Mouse (Mus musculus) hindbrain, embryonic 11.5 days (tissue): Measurements from ENCODE around the gene Map3k6. TPM values are rescaled to one million over a fixed set of nuclear protein-coding genes. Genes with fewer than 3 reads are reported as not detected.

Experiments
- ATAC-seq: fragments of 200-750 bp; cut with Nextera tagmentation; 2 replicates; pipeline ENCODE4 v1.8.0; 2017; ENCODE audit warnings: mild to moderate bottlenecking, moderate TSS enrichment, moderate library complexity; ENCODE audit not compliant: low FRiP score
- DNase-seq: peaks from one replicate; pipeline ENCODE4 v3.0.0-alpha.2; 2015; ENCODE audit warnings: low spot score
- H3K27ac ChIP-seq: fragments of 300-500 bp; sonication (generic); 2 replicates; pipeline ENCODE4 v1.5.1; 2014; ENCODE audit warnings: mild to moderate bottlenecking, low read depth, low read length
- H3K27me3 ChIP-seq: fragments of 300-500 bp; sonication (generic); 2 replicates; pipeline ENCODE4 v1.6.1; 2014; ENCODE audit warnings: mild to moderate bottlenecking, low read length, moderate library complexity, mixed read lengths; ENCODE audit not compliant: control insufficient read depth, insufficient read depth
- H3K36me3 ChIP-seq: fragments of 300-500 bp; sonication (generic); 2 replicates; pipeline ENCODE4 v1.6.1; 2014; ENCODE audit warnings: mild to moderate bottlenecking, low read length, moderate library complexity, mixed read lengths; ENCODE audit not compliant: control insufficient read depth, insufficient read depth
- H3K4me1 ChIP-seq: fragments of 300-500 bp; sonication (generic); replicated peaks from 2 replicates; pipeline ENCODE4 v1.6.1; 2014; ENCODE audit warnings: low read length, mixed read lengths; ENCODE audit not compliant: control insufficient read depth, insufficient read depth
- H3K4me2 ChIP-seq: fragments of 300-500 bp; sonication (generic); replicated peaks from 2 replicates; pipeline ENCODE4 v1.6.1; 2014; ENCODE audit warnings: mild to moderate bottlenecking, low read depth, low read length
- H3K4me3 ChIP-seq: fragments of 300-500 bp; sonication (generic); 2 replicates; pipeline ENCODE4 v1.5.1; 2014; ENCODE audit warnings: low read depth, low read length
- H3K9ac ChIP-seq: fragments of 300-500 bp; sonication (generic); 2 replicates; pipeline ENCODE4 v1.6.1; 2014; ENCODE audit warnings: low read depth, low read length
- H3K9me3 ChIP-seq: fragments of 300-500 bp; sonication (generic); 2 replicates; pipeline ENCODE4 v1.6.1; 2016; ENCODE audit warnings: low read length; ENCODE audit not compliant: control insufficient read depth
- WGBS: fragments of 180-500 bp; shearing (Covaris S2); extraction: QIAGEN DNeasy Blood & Tissue Kit; methylation state at CpG from one replicate; pipeline ENCODE4 v1.1.7; 2014; 5-methylcytosine and 5-hydroxymethylcytosine counted together
- polyA plus RNA-seq: library from polyadenylated mRNA; unstranded; fragments of >200 nt; fragmentation: Nextera tagmentation; extraction: Ambion mirVana; gene quantifications from 2 replicates; pipeline ENCODE4 v1.2.1, GENCODE M21; 2014

Map3k6 gene
- polyA plus RNA-seq, 1 experiment from 2014 or later, result 3.0 TPM

DNA sequence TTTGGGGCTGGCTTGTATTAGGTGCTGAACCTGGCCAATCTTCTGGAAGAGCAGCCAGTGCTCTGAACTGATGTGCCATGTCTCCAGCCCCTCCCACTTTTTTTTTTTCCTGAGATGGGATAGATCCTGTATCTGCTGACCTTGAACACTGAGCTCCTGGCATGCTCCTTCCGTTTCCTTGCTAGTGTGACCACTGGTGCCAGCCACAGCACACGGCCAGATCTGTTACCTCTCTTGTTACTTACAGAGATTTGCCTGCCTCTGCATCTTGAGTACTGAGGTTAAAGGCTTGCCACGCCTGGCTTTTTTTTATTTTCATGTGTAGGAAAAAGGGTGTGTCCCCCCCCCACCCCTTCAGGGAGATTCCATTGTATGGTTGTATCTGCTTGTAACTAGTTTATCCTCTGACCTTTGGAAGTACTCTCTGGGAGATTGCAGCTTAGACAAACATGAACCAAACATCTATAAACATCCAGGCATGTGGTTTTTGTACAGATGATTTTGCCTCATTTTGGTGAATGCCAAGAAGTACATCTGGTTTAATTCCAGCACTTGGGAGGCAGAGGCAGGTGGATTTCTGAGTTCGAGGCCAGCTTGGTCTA lies 46.0 kb downstream of the Map3k6 start:
- no peaks in the 10 kb centered on the region for H3K4me1 ChIP-seq
- no peak for ATAC-seq
- 88% methylated on average over 4 of the region's 4 CpGs for WGBS

GRCm38 (mm10) chr4:133291255-133291654 lies 50.6 kb downstream of the Map3k6 start:
- no peaks in the 10 kb centered on the region for H3K9me3 ChIP-seq
- 88% methylated on average over 1 of the region's 1 CpGs for WGBS
- H3K27ac ChIP-seq, result no peak overlapping the region
- no peak for DNase-seq
- H3K36me3 ChIP-seq, result no peaks in the 10 kb centered on the region
- no peak overlapping the region for H3K9ac ChIP-seq
- no peak overlapping the region for H3K4me3 ChIP-seq
- ATAC-seq, result no peak
- no peaks in the 10 kb centered on the region for H3K27me3 ChIP-seq
- no peak overlapping the region for H3K4me2 ChIP-seq
- H3K4me1 ChIP-seq, result peaks cover 15% of the 10 kb centered on the region

More for the DNA sequence above, 46.0 kb downstream of the Map3k6 start:
- H3K4me2 ChIP-seq, result no peak overlapping the region
- no peak overlapping the region for H3K9ac ChIP-seq
- no peaks in the 10 kb centered on the region for H3K27me3 ChIP-seq
- no peaks in the 10 kb centered on the region for H3K9me3 ChIP-seq
- no peak overlapping the region for H3K27ac ChIP-seq
- H3K36me3 ChIP-seq, result no peaks in the 10 kb centered on the region
- H3K4me3 ChIP-seq, result no peak overlapping the region
- DNase-seq, result no peak

GRCm38 (mm10) chr4:133292405-133292804 lies 51.8 kb downstream of the Map3k6 start:
- no peak overlapping the region for H3K27ac ChIP-seq
- H3K9me3 ChIP-seq, result no peaks in the 10 kb centered on the region
- no peak overlapping the region for H3K4me3 ChIP-seq
- no peak overlapping the region; the same call in 1 of the 2 replicates for H3K9ac ChIP-seq
- H3K4me1 ChIP-seq, result peaks cover 15% of the 10 kb centered on the region
- no peaks in the 10 kb centered on the region for H3K36me3 ChIP-seq
- ATAC-seq, result no peak
- no peaks in the 10 kb centered on the region for H3K27me3 ChIP-seq
- H3K4me2 ChIP-seq, result no peak overlapping the region
- no peak for DNase-seq
- 30% methylated on average over 4 of the region's 4 CpGs for WGBS

DNA sequence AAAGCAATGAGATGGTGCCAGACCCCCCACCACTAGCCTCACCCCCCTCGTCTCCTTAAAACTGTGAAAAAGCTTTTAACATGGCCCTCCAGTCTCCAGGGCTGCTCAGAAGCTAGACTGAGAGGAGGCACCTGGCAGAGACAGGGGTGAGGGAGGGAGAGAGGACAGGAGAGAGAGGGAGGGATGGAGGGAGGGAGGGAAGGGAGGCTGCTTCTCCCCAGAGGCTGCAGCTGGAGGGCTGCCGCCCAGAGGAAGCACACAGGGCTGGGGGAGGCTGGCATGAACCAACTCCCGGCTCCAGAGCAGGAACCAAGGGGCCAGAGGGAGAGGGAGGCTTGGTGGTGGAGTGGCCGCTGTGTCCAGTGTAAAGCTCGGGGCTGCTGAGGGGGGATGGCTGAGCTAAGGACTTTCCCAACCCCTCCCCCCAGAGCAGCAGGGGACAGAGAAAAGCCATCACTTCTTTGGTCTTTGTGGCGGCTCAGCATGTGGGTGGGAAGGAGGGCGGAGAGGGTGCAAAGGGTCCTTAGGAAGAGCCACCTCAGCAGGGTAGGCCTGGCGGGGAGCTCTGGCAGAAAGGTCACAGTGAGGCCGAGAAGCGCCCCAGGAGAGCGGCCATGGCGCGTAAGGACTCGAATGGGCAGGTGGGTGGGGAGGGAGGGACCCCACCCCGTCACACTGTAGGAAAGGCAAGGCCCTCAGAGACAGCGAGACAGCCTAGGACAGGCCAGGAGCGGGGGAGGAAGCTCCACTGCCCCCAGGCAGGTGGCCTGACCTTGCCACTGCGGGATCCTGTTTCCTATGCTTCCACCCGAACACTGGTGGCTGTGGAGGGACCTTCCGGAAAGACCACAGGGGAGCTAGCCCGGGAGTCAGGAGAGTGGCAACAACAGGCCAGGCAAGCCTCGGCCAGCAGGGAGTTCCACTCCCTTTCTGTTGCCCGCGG lies 52.6 kb downstream of the Map3k6 start:
- peaks cover 20% of the 10 kb centered on the region for H3K4me1 ChIP-seq
- peak; percentile 38 for ATAC-seq
- peak; percentile 52 for DNase-seq
- peak overlapping the region; percentile 24; the same call in 1 of the 2 replicates for H3K9ac ChIP-seq
- peak overlapping the region; percentile 51; the same call in 1 of the 2 replicates for H3K27ac ChIP-seq
- H3K4me3 ChIP-seq, result no peak overlapping the region
- no peaks in the 10 kb centered on the region for H3K36me3 ChIP-seq
- H3K9me3 ChIP-seq, result no peaks in the 10 kb centered on the region
- peak overlapping the region; percentile 8; the same call in 1 of the 2 replicates for H3K4me2 ChIP-seq
- WGBS, result 5% methylated on average over 22 of the region's 24 CpGs
- H3K27me3 ChIP-seq, result no peaks in the 10 kb centered on the region

DNA sequence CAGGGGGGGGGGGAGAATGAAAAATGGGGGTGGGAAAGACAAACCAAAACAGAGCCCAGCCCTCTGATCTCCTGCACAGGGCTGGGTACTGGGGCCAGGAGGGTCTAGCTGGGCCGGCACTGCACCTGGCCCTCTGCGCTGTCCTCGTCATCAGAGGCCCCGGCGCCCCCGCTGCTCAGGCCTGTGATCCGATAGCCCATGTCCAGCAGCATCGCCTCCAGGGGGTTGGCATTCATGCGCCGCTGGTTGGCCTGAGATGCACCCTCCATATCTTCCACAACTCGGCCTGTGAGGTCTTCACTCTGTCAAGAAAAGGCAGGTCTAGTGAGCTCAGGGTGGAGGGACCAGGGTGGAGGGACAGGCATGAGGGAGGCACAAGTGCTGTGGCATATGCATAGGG lies 53.5 kb downstream of the Map3k6 start:
- 7% methylated on average over 10 of the region's 11 CpGs for WGBS
- no peak overlapping the region for H3K4me2 ChIP-seq
- no peak overlapping the region for H3K4me3 ChIP-seq
- no peaks in the 10 kb centered on the region for H3K27me3 ChIP-seq
- ATAC-seq, result no peak
- no peaks in the 10 kb centered on the region for H3K36me3 ChIP-seq
- no peak overlapping the region for H3K27ac ChIP-seq
- H3K4me1 ChIP-seq, result peaks cover 25% of the 10 kb centered on the region
- DNase-seq, result no peak
- H3K9me3 ChIP-seq, result no peaks in the 10 kb centered on the region
- peak overlapping the region; percentile 24; the same call in 1 of the 2 replicates for H3K9ac ChIP-seq

DNA sequence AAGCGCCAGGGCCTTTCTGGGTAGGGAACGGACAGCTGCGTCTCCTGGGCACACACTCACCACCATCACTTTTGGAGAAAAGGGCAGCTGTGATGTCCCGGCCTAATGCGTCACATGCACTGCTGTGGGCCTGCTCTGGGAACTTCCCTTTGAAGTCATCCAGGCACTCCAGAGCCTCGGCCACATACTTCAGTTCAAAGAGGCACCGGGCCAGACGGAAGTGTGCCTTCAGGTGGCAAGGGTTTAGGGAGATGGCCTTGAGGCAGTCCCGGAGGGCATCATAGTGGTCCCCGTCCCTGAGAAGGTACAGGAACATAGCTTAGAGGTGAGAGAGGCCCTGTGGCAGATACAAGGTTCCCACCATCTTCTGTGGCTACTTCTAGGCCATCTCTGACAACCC lies 56.7 kb downstream of the Map3k6 start:
- no peak overlapping the region for H3K4me2 ChIP-seq
- H3K36me3 ChIP-seq, result 0 out of 2 replicates have a peak, but pooled peaks cover 3% of the 10 kb centered on the region
- no peaks in the 10 kb centered on the region for H3K27me3 ChIP-seq
- peaks cover 22% of the 10 kb centered on the region for H3K4me1 ChIP-seq
- H3K9me3 ChIP-seq, result no peaks in the 10 kb centered on the region
- no peak for DNase-seq
- ATAC-seq, result no peak
- no peak overlapping the region for H3K9ac ChIP-seq
- no peak overlapping the region for H3K4me3 ChIP-seq
- H3K27ac ChIP-seq, result no peak overlapping the region
- WGBS, result 66% methylated on average over 10 of the region's 10 CpGs

DNA sequence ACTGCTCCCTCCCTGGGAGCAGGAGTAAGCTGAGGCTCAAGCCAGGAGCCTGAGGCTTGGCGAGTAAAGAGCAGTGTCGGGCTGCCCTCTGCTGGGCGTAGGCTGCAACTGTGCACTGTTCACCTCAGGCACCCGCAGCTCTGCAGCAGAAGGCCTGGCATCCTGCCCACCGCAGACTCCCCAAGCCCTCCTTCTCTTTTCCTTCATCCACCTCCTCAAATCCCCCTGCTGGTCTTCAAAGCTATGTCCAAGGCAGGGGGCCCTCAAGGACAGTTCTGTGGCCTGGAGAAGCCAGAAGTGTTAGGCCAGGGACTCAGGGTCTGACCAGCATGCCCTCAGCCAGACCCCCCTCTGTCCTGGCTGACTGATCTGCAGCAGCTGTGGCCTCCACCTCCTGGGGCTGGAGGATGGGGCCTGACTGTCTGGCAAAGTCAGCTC lies 57.2 kb downstream of the Map3k6 start:
- H3K36me3 ChIP-seq, result 0 out of 2 replicates have a peak, but pooled peaks cover 3% of the 10 kb centered on the region
- no peak overlapping the region for H3K4me3 ChIP-seq
- H3K27me3 ChIP-seq, result no peaks in the 10 kb centered on the region
- peak overlapping the region; percentile 54; the same call in 1 of the 2 replicates for H3K27ac ChIP-seq
- H3K4me2 ChIP-seq, result no peak overlapping the region
- H3K9ac ChIP-seq, result no peak overlapping the region
- DNase-seq, result peak; percentile 90
- peaks cover 18% of the 10 kb centered on the region for H3K4me1 ChIP-seq
- WGBS, result 0% methylated on average over 5 of the region's 5 CpGs
- peak; percentile 72 for ATAC-seq
- no peaks in the 10 kb centered on the region for H3K9me3 ChIP-seq

GRCm38 (mm10) chr4:133298516-133299365 lies 58.1 kb downstream of the Map3k6 start:
- no peak overlapping the region for H3K4me3 ChIP-seq
- H3K4me1 ChIP-seq, result peaks cover 9% of the 10 kb centered on the region
- H3K27me3 ChIP-seq, result no peaks in the 10 kb centered on the region
- H3K9me3 ChIP-seq, result no peaks in the 10 kb centered on the region
- 27% methylated on average over 12 of the region's 12 CpGs for WGBS
- ATAC-seq (no peak), DNase-seq (no peak)
- H3K4me2 ChIP-seq, result no peak overlapping the region
- H3K9ac ChIP-seq, result peak overlapping the region; percentile 50
- H3K36me3 ChIP-seq, result 0 out of 2 replicates have a peak, but pooled peaks cover 3% of the 10 kb centered on the region
- H3K27ac ChIP-seq, result peak overlapping the region; percentile 54
